Mouse (Mus musculus) embryo, embryonic 10 days (tissue): ENCODE measurements around the gene Fabp6.

ENCODE experiments used
- DNase-seq: peaks from one replicate; pipeline ENCODE4 v3.0.0-alpha.2; 2015; ENCODE audit warnings: low spot score

Fabp6 gene

GRCm38 (mm10) chr11:43589530-43590072 is 11.7 kb downstream of the Fabp6 start:
- DNase-seq = peak; percentile 67

GRCm38 (mm10) chr11:43586324-43587090 is 14.8 kb downstream of the Fabp6 start, which contains the start of gene 4933415A04Rik:
Gene 4933415A04Rik (plus strand): TSS chr11:43587040.
- peak; percentile 79 for DNase-seq

DNA sequence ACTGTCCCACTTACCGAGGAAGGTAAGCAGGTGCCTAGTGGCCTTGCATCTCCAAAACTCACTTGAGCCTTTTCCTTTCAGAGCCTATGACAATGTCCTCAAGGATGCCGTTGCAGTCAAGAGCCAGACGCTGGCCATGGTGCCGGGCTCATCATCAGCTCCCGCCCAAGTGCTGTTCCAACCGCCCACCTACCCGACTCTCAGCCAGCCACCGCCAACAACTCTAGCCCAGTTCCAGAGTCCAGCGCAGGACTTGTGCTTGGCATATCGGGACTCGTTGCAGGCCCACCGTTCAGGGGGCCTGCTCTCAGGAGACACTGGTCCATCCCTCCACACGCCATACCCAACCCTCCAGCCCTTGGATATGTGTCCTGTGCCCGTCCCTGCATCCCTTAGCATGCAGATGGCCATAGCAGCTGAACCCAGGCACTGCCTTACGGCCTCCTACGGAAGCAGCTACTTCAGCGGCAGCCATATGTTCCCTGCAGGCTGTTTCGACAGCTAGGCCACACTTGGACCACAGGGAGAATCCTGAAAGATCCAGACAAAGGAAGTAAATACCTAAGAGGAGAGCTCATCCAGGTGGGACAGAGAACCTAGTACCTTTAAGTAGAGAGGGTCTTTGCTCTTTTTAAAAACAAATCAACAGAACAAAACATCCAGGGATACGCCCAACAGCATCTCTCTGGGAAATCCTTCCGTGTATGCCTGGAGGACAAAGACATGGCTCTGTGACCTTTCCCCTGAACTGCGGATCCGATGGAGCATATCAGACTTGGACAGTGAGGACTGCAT is 15.9 kb downstream of the Fabp6 start:
- no peak for DNase-seq

- DNase-seq = peak; percentile 44
Measured at GRCm38 (mm10) chr11:43577713-43578478, 23.4 kb downstream of the Fabp6 start.

GRCm38 (mm10) chr11:43575376-43576151 is 25.8 kb downstream of the Fabp6 start:
- DNase-seq = peak; percentile 77

GRCm38 (mm10) chr11:43575061-43575375 is 26.3 kb downstream of the Fabp6 start:
- no peak for DNase-seq

DNA sequence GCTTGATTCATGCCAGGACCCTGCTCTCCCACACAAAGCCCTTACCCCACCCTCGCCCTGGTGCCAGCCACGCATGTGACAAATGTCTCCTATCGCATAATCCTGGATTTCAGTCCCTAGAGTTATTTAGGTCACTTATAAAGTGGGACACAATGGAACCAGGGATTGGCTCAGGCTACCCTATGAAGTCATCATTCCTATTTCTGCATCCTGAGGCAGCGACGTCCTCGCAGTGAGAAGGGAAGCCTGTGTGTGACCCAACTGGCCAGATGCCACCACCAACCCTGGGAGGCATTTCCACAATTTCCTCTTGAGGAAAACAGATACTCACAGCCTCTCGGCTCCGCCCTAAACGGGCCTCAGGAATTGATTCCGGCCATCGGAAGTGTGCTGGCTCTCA is 31.7 kb downstream of the Fabp6 start:
- no peak for DNase-seq

DNA sequence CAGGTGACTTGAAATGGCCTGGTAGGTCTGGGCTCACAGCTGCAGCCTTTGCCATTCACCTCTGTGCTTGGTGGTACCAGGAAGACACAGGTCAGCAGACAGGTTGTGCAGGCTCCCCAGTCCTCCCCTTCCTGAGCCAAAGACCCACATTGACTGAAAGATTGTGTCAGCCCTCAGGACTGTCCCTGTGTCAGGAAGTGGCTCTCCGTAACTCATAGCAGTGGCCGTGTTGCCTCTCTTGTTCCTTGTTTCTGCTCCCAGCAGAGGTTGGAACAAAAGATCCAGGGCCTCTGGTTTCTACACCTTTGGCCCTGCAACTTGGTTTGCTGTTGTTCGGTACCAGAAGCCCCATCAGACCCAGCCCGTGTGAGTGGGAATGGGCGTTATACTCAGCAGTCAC is 32.2 kb downstream of the Fabp6 start:
- DNase-seq = no peak

DNA sequence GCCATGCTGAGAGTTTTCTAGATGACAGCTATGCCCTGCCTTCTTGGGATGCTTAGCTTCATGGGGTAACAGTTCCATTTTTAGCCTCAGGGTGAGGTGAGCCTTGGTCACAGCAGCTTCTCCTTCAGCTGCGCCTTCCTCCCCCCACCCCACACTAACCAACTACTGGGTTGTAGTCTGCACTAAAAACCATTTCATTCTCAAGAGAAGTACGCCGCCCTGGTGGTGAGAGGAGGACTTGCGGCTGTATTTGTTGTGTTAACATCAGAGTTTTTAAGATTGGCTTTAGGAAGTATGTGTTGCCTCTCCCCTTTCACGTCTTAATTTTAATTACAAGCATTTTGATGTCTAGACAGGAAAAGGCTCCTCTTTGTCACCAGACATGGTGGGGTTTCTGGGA is 33.1 kb downstream of the Fabp6 start:
- peak; percentile 57 for DNase-seq

DNA sequence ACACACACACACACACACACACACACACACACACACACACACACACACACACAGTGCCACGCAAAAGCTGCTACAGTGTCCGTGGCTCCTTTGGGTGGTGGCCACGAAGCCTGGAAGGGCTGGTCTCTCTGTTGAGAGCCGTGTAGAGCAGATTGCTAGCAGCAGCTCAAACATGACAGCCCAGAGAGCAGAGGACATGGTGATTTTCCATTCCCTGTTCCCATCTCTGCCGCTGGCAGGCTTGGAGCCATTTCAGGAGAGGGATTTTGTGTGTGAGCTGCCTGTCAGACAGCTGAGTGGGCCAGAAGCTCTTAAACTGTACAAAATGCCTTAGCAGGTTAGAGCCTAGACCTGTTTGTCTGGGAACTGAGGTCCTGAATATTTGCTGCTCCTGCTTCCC is 34.6 kb downstream of the Fabp6 start:
- no peak for DNase-seq

GRCm38 (mm10) chr11:43565852-43566251 is 35.5 kb downstream of the Fabp6 start:
- peak; percentile 52 for DNase-seq

GRCm38 (mm10) chr11:43565414-43565813 is 35.9 kb downstream of the Fabp6 start:
- no peak for DNase-seq

DNA sequence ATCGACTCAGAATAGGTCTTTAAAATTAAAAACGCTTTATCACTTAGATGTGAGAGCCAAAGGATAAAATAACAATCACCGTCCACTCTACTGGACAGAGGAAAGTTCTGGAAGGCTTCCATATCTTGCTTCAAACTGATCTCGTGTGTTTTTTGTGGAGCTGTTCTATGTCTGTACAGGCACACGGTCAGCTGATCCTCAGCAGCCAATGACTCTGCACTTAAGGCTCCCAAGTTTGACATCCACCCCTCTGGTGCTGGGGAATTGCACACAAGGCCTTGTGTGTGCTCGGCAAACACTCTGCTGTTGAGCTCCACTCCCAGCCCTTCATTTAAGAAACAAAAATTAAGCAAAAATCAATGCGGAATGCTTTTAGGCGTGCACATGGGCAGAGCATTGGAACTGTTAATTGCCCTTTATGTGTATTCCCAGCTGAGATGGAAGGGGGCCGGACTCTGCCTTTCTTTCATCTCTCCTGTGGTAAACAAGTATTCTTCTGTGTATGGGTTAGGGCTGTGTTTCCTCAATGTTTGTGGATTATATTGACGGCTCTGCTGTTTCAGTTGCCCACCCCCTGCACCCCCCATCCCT is 37.6 kb downstream of the Fabp6 start:
- DNase-seq = no peak

DNA sequence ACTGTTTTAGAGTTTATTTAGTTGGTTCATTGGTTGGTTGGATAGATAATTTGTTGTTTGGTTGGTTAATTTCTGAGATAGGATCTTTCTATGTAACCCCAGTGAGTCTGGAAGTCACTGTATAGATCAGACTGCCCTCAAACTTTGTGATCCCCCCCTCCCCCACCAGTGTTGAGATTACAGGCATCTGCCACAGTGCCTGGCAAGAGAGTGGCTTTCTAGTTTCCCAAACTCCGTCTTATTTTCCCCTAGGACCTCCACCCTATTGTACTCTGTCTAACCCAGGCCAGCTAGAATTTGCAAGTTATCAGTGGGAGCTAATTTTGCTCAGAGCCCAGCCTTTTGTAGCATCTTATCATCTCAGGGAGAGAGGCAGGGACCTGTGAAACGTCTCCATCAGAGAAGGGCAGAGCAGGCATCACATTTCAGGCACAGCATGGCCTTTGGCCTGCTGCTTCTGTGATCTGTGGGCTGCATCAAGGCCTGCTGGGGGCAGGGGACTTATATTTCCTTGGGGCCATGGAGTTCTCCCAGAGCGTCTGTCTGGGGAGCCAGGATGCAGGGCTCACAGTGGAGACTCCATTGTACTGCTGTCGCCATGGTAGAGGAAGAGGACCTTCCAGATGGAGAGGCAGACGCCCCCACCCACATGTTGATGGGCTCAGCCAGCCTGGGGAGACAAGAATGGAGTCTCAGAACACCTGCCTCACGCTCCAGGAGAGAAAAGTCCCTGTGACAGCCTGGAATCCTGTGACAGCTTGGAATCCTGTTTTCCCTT is 41.6 kb downstream of the Fabp6 start:
- DNase-seq = peak; percentile 74

DNA sequence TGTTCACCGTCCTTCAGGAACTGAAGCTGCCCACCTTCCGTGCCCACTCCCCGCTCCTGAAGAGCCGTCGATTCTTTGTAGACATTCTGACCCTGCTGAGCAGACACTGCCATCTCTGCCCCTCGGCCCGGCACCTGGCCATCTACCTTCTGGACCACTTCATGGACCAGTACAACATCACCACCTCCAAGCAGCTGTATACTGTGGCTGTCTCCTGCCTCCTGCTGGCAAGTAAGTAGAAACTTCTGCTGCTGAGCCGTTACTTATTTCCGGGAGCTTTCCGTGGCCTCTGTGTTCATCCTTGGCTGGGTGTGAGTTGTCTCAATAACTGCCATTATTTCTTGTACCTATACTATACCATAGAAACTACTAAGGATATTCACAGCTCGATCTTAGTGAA is 44.8 kb downstream of the Fabp6 start:
- DNase-seq = no peak

- DNase-seq = peak; percentile 54
Measured at GRCm38 (mm10) chr11:43552675-43553074, 48.7 kb downstream of the Fabp6 start.

GRCm38 (mm10) chr11:43551756-43552155 is 49.6 kb downstream of the Fabp6 start:
- no peak for DNase-seq

DNA sequence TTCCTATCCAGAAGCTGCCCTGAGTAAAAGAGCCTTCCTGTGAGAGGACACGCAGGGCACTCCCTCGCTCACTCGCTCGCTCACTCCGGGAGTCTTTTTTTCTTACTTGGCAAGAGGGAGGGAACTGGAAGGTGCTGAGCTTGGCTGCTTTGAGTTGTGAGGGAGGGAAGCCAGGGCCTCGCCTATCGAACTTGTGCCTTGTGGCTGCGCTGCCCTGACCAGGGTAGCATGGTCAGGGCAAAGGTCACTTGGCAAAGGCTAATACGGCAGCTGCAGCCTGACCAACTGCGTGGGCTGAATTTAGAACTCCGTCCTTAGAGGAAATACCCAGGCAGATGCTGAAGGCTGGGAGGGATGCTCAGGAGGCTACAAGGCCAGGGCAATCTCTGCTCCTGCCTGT is 51.6 kb downstream of the Fabp6 start:
- peak; percentile 68 for DNase-seq

- no peak for DNase-seq
Measured at GRCm38 (mm10) chr11:43548657-43549435, 52.5 kb downstream of the Fabp6 start.

- DNase-seq = peak; percentile 80
Measured at GRCm38 (mm10) chr11:43548148-43548547, 53.2 kb downstream of the Fabp6 start.
